Comparison of ENCODE assay signal across 22 mouse cellular contexts in the genomic region with DNA sequence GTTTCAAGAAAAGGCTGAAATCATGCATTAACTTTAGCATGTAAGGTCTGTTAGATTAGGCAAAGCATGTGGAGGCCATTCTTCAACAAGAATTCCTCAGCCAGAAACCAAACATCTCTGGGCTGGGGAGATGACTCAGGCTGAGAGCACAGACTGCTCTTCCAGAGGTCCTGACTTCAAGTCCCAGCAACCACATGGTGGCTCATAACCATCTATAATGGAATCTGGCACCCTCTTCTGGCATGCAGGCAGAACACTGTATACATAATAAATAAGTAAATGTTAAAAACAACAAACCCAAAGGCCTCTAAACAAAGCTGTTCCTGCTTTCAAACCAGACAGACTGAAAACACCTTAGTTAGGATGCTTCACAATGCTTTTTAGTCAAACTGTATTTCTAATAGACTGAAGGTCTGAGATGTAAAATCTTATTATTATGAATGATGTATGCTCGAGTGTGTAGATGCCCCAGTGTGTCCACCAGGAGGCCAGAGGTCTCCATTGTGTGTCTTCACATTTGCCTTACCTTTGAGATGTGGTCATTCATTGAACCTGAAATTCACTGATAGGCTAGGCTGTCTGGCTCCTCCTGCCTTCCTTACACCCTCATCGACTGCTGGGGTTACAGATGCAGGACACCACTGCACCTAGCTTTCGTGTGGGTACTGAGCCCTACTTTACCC. TPM values are rescaled to one million over a fixed set of nuclear protein-coding genes. Genes with fewer than 3 reads are reported as not detected.
DNase-seq lines count a peak whose midpoint lies in the region; ATAC-seq and TF ChIP-seq lines count a peak whose summit lies in the region.
"Had no signal": no experiment of that assay in that cellular context is flagged by ENCODE, and none has a peak within 500 bp of the region (broad histone marks: within the 10 kb centered on the region; RNA-seq: fewer than 3 reads in every experiment).

No protein-coding gene starts in this region.

- H3K27ac ChIP-seq in intestine, postnatal 0 days (ENCODE audit: low read depth, low read length) = no peak overlapping the region
- H3K27ac ChIP-seq in intestine, embryonic 16.5 days (ENCODE audit: low read length) = no peak overlapping the region
- H3K27ac ChIP-seq in midbrain, postnatal 0 days (ENCODE audit: low read depth, low read length) = no peak overlapping the region
- no peak overlapping the region for H3K27ac ChIP-seq in midbrain, embryonic 15.5 days
- no peak overlapping the region for H3K27ac ChIP-seq in neural tube, embryonic 15.5 days (replicated peaks)
- H3K27ac ChIP-seq in forebrain, embryonic 12.5 days = no peak overlapping the region
- H3K27ac ChIP-seq: forebrain, embryonic 13.5 days; hindbrain, embryonic 10.5 days; neural tube, embryonic 12.5 days had no signal

- H3K36me3 ChIP-seq in intestine, postnatal 0 days (ENCODE audit: control insufficient read depth, insufficient read depth) = no peaks in the 10 kb centered on the region
- H3K36me3 ChIP-seq in intestine, embryonic 16.5 days (ENCODE audit: control insufficient read depth, insufficient read depth, low read length) = no peaks in the 10 kb centered on the region
- no peaks in the 10 kb centered on the region for H3K36me3 ChIP-seq in midbrain, postnatal 0 days (ENCODE audit: insufficient read depth, low read length)
- H3K36me3 ChIP-seq in midbrain, embryonic 15.5 days (replicated peaks) = no peaks in the 10 kb centered on the region
- H3K36me3 ChIP-seq in neural tube, embryonic 15.5 days = no peaks in the 10 kb centered on the region
- H3K36me3 ChIP-seq in forebrain, embryonic 12.5 days (replicated peaks) = peaks cover 4% of the 10 kb centered on the region; the same call in 1 of the 2 replicates
- H3K36me3 ChIP-seq: neural tube, embryonic 12.5 days had no signal

- no peaks in the 10 kb centered on the region for H3K4me1 ChIP-seq in intestine, postnatal 0 days (replicated peaks; ENCODE audit: control insufficient read depth, insufficient read depth, low read length)
- no peaks in the 10 kb centered on the region for H3K4me1 ChIP-seq in intestine, embryonic 16.5 days (ENCODE audit: control insufficient read depth, insufficient read depth, low read length)
- no peaks in the 10 kb centered on the region for H3K4me1 ChIP-seq in midbrain, postnatal 0 days (ENCODE audit: insufficient read depth, low read length)
- no peaks in the 10 kb centered on the region for H3K4me1 ChIP-seq in midbrain, embryonic 15.5 days
- no peaks in the 10 kb centered on the region for H3K4me1 ChIP-seq in neural tube, embryonic 15.5 days
- H3K4me1 ChIP-seq in forebrain, embryonic 12.5 days = peaks cover 2% of the 10 kb centered on the region; the same call in 1 of the 2 replicates
- H3K4me1 ChIP-seq: forebrain, embryonic 13.5 days; hindbrain, embryonic 10.5 days; neural tube, embryonic 12.5 days had no signal

- H3K4me3 ChIP-seq in intestine, postnatal 0 days (ENCODE audit: low read depth, low read length) = no peak overlapping the region
- no peak overlapping the region for H3K4me3 ChIP-seq in intestine, embryonic 16.5 days (ENCODE audit: low read length)
- H3K4me3 ChIP-seq in midbrain, postnatal 0 days (ENCODE audit: low read depth, low read length) = no peak overlapping the region
- no peak overlapping the region for H3K4me3 ChIP-seq in midbrain, embryonic 15.5 days
- H3K4me3 ChIP-seq in neural tube, embryonic 15.5 days (replicated peaks) = no peak overlapping the region
- no peak overlapping the region for H3K4me3 ChIP-seq in forebrain, embryonic 12.5 days (replicated peaks)
- H3K4me3 ChIP-seq: forebrain, embryonic 13.5 days; hindbrain, embryonic 10.5 days; neural tube, embryonic 12.5 days had no signal

- DNase-seq in midbrain, postnatal 0 days (ENCODE audit: low spot score) = no peak
- DNase-seq in R1 (ENCODE audit: low read depth, low spot score) = peak; percentile 44
- no peak for DNase-seq in layer of hippocampus, adult 9-11 months
- DNase-seq: cerebellum, postnatal 10 days; liver, postnatal 0 days; lung, postnatal 36 days; midbrain, embryonic 14.5 days; right cerebral cortex, postnatal 25 days had no signal

- WGBS in intestine, postnatal 0 days = 66% methylated on average over 3 of the region's 3 CpGs
- 66% methylated on average over 3 of the region's 3 CpGs for WGBS in intestine, embryonic 16.5 days
- WGBS in midbrain, postnatal 0 days = 76% methylated on average over 3 of the region's 3 CpGs
- WGBS in midbrain, embryonic 15.5 days = 72% methylated on average over 3 of the region's 3 CpGs
- 79% methylated on average over 3 of the region's 3 CpGs for WGBS in neural tube, embryonic 15.5 days
- 80% methylated on average over 3 of the region's 3 CpGs for WGBS in forebrain, embryonic 12.5 days

- no peak overlapping the region for H3K4me2 ChIP-seq in intestine, postnatal 0 days (replicated peaks; ENCODE audit: low read depth)
- no peak overlapping the region for H3K4me2 ChIP-seq in intestine, embryonic 16.5 days (ENCODE audit: low read depth, low read length)
- H3K4me2 ChIP-seq in midbrain, postnatal 0 days (ENCODE audit: low read depth, low read length, poor library complexity, severe bottlenecking) = no peak overlapping the region
- H3K4me2 ChIP-seq in midbrain, embryonic 15.5 days = no peak overlapping the region
- no peak overlapping the region for H3K4me2 ChIP-seq in neural tube, embryonic 15.5 days
- H3K4me2 ChIP-seq in forebrain, embryonic 12.5 days = no peak overlapping the region
- H3K4me2 ChIP-seq: forebrain, embryonic 13.5 days; neural tube, embryonic 12.5 days had no signal

- no peaks in the 10 kb centered on the region for H3K27me3 ChIP-seq in intestine, postnatal 0 days (replicated peaks; ENCODE audit: control insufficient read depth, insufficient read depth, low read length)
- H3K27me3 ChIP-seq in intestine, embryonic 16.5 days (replicated peaks; ENCODE audit: control insufficient read depth, insufficient read depth, low read length) = no peaks in the 10 kb centered on the region
- no peaks in the 10 kb centered on the region for H3K27me3 ChIP-seq in midbrain, postnatal 0 days (ENCODE audit: insufficient read depth, low read length)
- no peaks in the 10 kb centered on the region for H3K27me3 ChIP-seq in midbrain, embryonic 15.5 days (replicated peaks)
- no peaks in the 10 kb centered on the region for H3K27me3 ChIP-seq in neural tube, embryonic 15.5 days (replicated peaks)
- no peaks in the 10 kb centered on the region for H3K27me3 ChIP-seq in forebrain, embryonic 12.5 days
- H3K27me3 ChIP-seq: forebrain, embryonic 13.5 days; neural tube, embryonic 12.5 days had no signal

- no peak overlapping the region for H3K9ac ChIP-seq in intestine, postnatal 0 days (ENCODE audit: low read depth, low read length)
- H3K9ac ChIP-seq in intestine, embryonic 16.5 days (ENCODE audit: low read depth, low read length) = no peak overlapping the region
- no peak overlapping the region for H3K9ac ChIP-seq in midbrain, postnatal 0 days (replicated peaks; ENCODE audit: low read length, poor library complexity, severe bottlenecking)
- H3K9ac ChIP-seq in midbrain, embryonic 15.5 days = no peak overlapping the region
- H3K9ac ChIP-seq in neural tube, embryonic 15.5 days (replicated peaks) = no peak overlapping the region
- no peak overlapping the region for H3K9ac ChIP-seq in forebrain, embryonic 12.5 days
- H3K9ac ChIP-seq: forebrain, embryonic 13.5 days; liver, postnatal 0 days; neural tube, embryonic 12.5 days had no signal

- H3K9me3 ChIP-seq in intestine, postnatal 0 days (ENCODE audit: control insufficient read depth) = no peaks in the 10 kb centered on the region
- H3K9me3 ChIP-seq in intestine, embryonic 16.5 days (ENCODE audit: control insufficient read depth, low read length) = no peaks in the 10 kb centered on the region
- H3K9me3 ChIP-seq in midbrain, postnatal 0 days (ENCODE audit: low read length) = no peaks in the 10 kb centered on the region
- no peaks in the 10 kb centered on the region for H3K9me3 ChIP-seq in midbrain, embryonic 15.5 days
- H3K9me3 ChIP-seq in neural tube, embryonic 15.5 days (replicated peaks) = no peaks in the 10 kb centered on the region
- no peaks in the 10 kb centered on the region for H3K9me3 ChIP-seq in forebrain, embryonic 12.5 days
- H3K9me3 ChIP-seq: forebrain, embryonic 13.5 days; hindbrain, embryonic 10.5 days; neural tube, embryonic 12.5 days had no signal

- TF ChIP-seq CTCF in intestine, postnatal 0 days (IDR thresholded peaks at IDR 0.05; ENCODE audit: low read depth) = peak; percentile 35
- peak; percentile 3; the same call in 1 of the 2 replicates for TF ChIP-seq CTCF in midbrain, postnatal 0 days (IDR thresholded peaks at IDR 0.05)

- no peak for ATAC-seq in intestine, postnatal 0 days
- ATAC-seq in intestine, embryonic 16.5 days = no peak
- ATAC-seq in midbrain, postnatal 0 days (ENCODE audit: low FRiP score) = no peak
- ATAC-seq in midbrain, embryonic 15.5 days (replicated peaks) = no peak
- no peak for ATAC-seq in neural tube, embryonic 15.5 days (ENCODE audit: low FRiP score)
- ATAC-seq in forebrain, embryonic 12.5 days (ENCODE audit: low FRiP score) = no peak
- ATAC-seq: forebrain, embryonic 13.5 days; inflammation-experienced regulatory T-cells, adult 6 months; liver, postnatal 0 days had no signal

RNA-seq across cellular contexts. Expression of a gene that starts 6.9 kb away (rescaled TPM):
- not detected in 2 replicates for polyA plus RNA-seq in intestine, postnatal 0 days (2015; fragmentation: Nextera tagmentation; extraction: Ambion mirVana)
- polyA plus RNA-seq in intestine, embryonic 16.5 days (2015; fragmentation: Nextera tagmentation; extraction: Ambion mirVana) = 0.10 and 0.12 TPM in 2 replicates
- total RNA-seq in midbrain, postnatal 0 days (2014; rRNA removed) = not detected in 2 replicates
- not detected in 2 replicates for polyA plus RNA-seq in midbrain, postnatal 0 days (2015; fragmentation: Nextera tagmentation; extraction: Ambion mirVana)
- polyA plus RNA-seq in midbrain, embryonic 15.5 days (2015; fragmentation: Nextera tagmentation; extraction: Ambion mirVana) = not detected in 2 replicates
- polyA plus RNA-seq in neural tube, embryonic 15.5 days (2015; fragmentation: Nextera tagmentation; extraction: Ambion mirVana) = 0.15 and 0.40 TPM in 2 replicates
- polyA plus RNA-seq in forebrain, embryonic 12.5 days (2016; fragmentation: Nextera tagmentation; extraction: Ambion mirVana) = 0.17 TPM in 1 of 2 replicates, not detected in the other
- total RNA-seq: gastrocnemius, postnatal 4 days; left cerebral cortex, postnatal 14 days had no signal
- polyA plus RNA-seq: heart, embryonic 14.5 days; kidney, embryonic 16.5 days; midbrain, embryonic 14.5 days; stomach, embryonic 16.5 days had no signal

RNA-seq across cellular contexts. Expression of a gene that starts 10.2 kb away (rescaled TPM):
- 20.2 and 22.9 TPM in 2 replicates for polyA plus RNA-seq in intestine, postnatal 0 days (2015; fragmentation: Nextera tagmentation; extraction: Ambion mirVana)
- polyA plus RNA-seq in intestine, embryonic 16.5 days (2015; fragmentation: Nextera tagmentation; extraction: Ambion mirVana) = 24.1 and 24.3 TPM in 2 replicates
- 7.5 and 7.8 TPM in 2 replicates for total RNA-seq in midbrain, postnatal 0 days (2014; rRNA removed)
- 11.4 and 11.5 TPM in 2 replicates for polyA plus RNA-seq in midbrain, postnatal 0 days (2015; fragmentation: Nextera tagmentation; extraction: Ambion mirVana)
- 12.7 and 16.7 TPM in 2 replicates for polyA plus RNA-seq in midbrain, embryonic 15.5 days (2015; fragmentation: Nextera tagmentation; extraction: Ambion mirVana)
- polyA plus RNA-seq in neural tube, embryonic 15.5 days (2015; fragmentation: Nextera tagmentation; extraction: Ambion mirVana) = 15.3 and 20.3 TPM in 2 replicates
- polyA plus RNA-seq in forebrain, embryonic 12.5 days (2016; fragmentation: Nextera tagmentation; extraction: Ambion mirVana) = 30.7 and 31.7 TPM in 2 replicates

RNA-seq across cellular contexts. Expression of a gene that starts 11.0 kb away (rescaled TPM):
- 2.2 and 3.3 TPM in 2 replicates for polyA plus RNA-seq in intestine, postnatal 0 days (2015; fragmentation: Nextera tagmentation; extraction: Ambion mirVana)
- 4.0 and 4.7 TPM in 2 replicates for polyA plus RNA-seq in intestine, embryonic 16.5 days (2015; fragmentation: Nextera tagmentation; extraction: Ambion mirVana)
- 3.6 and 4.2 TPM in 2 replicates for total RNA-seq in midbrain, postnatal 0 days (2014; rRNA removed)
- polyA plus RNA-seq in midbrain, postnatal 0 days (2015; fragmentation: Nextera tagmentation; extraction: Ambion mirVana) = 1.6 and 1.8 TPM in 2 replicates
- 2.2 and 2.6 TPM in 2 replicates for polyA plus RNA-seq in midbrain, embryonic 15.5 days (2015; fragmentation: Nextera tagmentation; extraction: Ambion mirVana)
- 2.1 and 3.4 TPM in 2 replicates for polyA plus RNA-seq in neural tube, embryonic 15.5 days (2015; fragmentation: Nextera tagmentation; extraction: Ambion mirVana)
- polyA plus RNA-seq in forebrain, embryonic 12.5 days (2016; fragmentation: Nextera tagmentation; extraction: Ambion mirVana) = 3.8 and 4.8 TPM in 2 replicates

RNA-seq across cellular contexts. Expression of a gene that starts 32.6 kb away (rescaled TPM):
- polyA plus RNA-seq in intestine, postnatal 0 days (2015; fragmentation: Nextera tagmentation; extraction: Ambion mirVana) = 21.2 and 21.9 TPM in 2 replicates
- 12.2 and 12.8 TPM in 2 replicates for polyA plus RNA-seq in intestine, embryonic 16.5 days (2015; fragmentation: Nextera tagmentation; extraction: Ambion mirVana)
- total RNA-seq in midbrain, postnatal 0 days (2014; rRNA removed) = 111 and 143 TPM in 2 replicates
- polyA plus RNA-seq in midbrain, postnatal 0 days (2015; fragmentation: Nextera tagmentation; extraction: Ambion mirVana) = 18.5 and 19.6 TPM in 2 replicates
- 17.9 and 19.0 TPM in 2 replicates for polyA plus RNA-seq in midbrain, embryonic 15.5 days (2015; fragmentation: Nextera tagmentation; extraction: Ambion mirVana)
- polyA plus RNA-seq in neural tube, embryonic 15.5 days (2015; fragmentation: Nextera tagmentation; extraction: Ambion mirVana) = 13.9 and 14.0 TPM in 2 replicates
- 14.6 and 14.8 TPM in 2 replicates for polyA plus RNA-seq in forebrain, embryonic 12.5 days (2016; fragmentation: Nextera tagmentation; extraction: Ambion mirVana)

RNA-seq across cellular contexts. Expression of a gene that starts 36.5 kb away (rescaled TPM):
- 2.1 TPM in 2 replicates for polyA plus RNA-seq in intestine, postnatal 0 days (2015; fragmentation: Nextera tagmentation; extraction: Ambion mirVana)
- polyA plus RNA-seq in intestine, embryonic 16.5 days (2015; fragmentation: Nextera tagmentation; extraction: Ambion mirVana) = 1.6 and 1.7 TPM in 2 replicates
- 70.3 and 75.5 TPM in 2 replicates for total RNA-seq in midbrain, postnatal 0 days (2014; rRNA removed)
- polyA plus RNA-seq in midbrain, postnatal 0 days (2015; fragmentation: Nextera tagmentation; extraction: Ambion mirVana) = 41.5 and 43.6 TPM in 2 replicates
- polyA plus RNA-seq in midbrain, embryonic 15.5 days (2015; fragmentation: Nextera tagmentation; extraction: Ambion mirVana) = 46.1 and 46.2 TPM in 2 replicates
- 31.5 and 41.3 TPM in 2 replicates for polyA plus RNA-seq in neural tube, embryonic 15.5 days (2015; fragmentation: Nextera tagmentation; extraction: Ambion mirVana)
- 23.0 and 25.1 TPM in 2 replicates for polyA plus RNA-seq in forebrain, embryonic 12.5 days (2016; fragmentation: Nextera tagmentation; extraction: Ambion mirVana)
